Mouse (Mus musculus) cerebellum, adult 9-11 months (tissue): ENCODE data around the gene Btla.

ENCODE experiments used
- DNase-seq: peaks from one replicate; pipeline ENCODE4 v3.0.0; 2022

Gene Btla

DNA sequence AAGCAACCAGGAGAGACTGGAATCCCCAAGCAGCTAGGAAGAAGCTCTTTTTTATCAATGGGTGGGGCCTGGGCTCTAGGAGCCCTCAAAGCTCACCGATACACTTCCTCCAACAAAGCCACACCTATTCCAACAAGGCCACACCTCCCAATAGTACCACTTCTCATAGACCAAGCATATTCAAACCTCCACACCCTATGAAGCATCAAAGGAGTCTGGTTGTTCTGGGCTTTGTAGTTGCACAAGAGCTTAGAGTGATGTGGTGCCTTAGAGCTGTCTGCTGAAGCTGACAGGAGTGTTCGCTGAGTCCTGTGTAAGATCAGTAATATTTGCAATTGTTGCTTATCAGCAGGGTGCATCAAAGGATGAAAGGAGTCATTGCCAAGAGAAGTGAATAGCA lies 37.2 kb downstream of the Btla start:
- DNase-seq: no peak

DNA sequence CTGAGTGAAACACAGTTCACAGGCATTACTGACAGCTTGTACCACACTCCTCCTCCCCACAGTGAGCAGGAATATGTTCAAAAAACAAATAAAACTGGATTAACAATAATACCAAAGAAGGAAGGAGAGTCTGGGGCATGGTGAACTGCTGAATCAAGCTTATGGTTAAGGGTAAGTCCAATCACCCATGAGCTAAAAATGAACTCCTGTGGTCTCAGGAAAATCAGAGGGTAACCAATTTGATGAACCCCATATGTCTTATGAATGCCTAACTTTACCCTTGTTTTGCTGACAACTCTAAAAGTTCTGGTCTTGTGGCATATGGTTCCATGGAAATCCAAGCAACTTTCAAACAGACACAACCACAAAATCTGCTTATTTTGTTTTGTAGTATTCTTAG lies 37.9 kb downstream of the Btla start:
- no peak for DNase-seq

DNA sequence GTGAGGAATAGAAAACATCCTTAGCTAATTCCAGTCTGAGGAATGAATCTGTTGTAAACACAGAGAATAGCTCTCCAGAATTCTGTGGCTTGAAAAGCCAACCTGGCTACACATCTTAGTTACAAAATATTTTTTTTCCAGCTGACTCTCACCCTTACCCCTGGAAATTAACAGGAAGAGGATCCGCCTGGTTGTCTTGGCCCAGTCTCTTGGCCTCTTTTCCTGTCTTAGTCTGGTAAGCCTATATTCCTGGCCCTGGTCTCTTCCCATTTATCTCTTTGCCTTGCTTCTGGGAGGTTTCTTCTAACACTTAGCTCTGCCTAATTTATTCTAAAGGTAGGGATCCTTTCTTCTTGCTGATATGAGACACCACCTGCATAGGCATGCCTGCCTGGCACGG lies 45.8 kb downstream of the Btla start:
- DNase-seq: no peak

DNA sequence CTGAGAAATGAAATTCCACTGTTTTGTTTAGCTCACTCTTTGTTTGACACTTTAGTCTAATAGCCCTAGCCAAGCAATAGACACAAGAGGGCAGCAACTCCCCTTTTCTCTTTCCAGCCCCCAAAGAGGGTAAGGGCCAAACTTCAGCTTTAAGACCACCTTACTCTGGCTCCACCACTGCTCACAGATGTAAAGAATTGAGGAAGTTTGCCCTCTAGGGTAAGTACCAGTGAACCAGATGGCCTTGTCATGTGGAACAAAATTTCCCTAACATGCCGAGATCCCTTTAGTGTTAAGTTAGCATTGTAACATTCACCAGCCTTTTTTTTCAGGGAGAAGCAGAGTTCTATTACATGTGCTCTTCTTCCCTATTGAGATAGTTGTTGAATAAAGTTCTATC lies 59.0 kb downstream of the Btla start:
- DNase-seq: no peak

DNA sequence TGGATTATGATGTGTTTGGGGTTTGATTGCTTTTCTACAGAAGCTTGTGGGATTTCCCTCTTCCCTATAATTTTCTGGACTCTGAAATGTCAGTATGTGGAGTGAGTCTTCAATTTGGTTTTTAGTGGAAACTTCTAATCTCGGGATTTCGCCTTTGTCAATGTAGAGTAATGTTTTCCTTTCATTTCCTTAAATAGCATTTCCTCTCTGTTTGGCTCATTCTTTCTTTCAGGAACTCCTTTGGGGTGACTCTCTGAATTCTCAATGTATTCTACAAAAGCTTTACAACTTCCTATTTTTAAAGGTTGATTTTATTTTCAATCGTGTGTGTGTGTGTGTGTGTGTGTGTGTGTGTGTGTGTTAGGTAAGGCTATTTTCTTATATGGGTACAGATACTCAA lies 73.7 kb downstream of the Btla start:
- DNase-seq: no peak
